Mouse (Mus musculus): ENCODE measurements around the gene Ifitm6. TPM values are rescaled to one million over a fixed set of nuclear protein-coding genes. Genes with fewer than 3 reads are reported as not detected.

Ifitm6 gene
- polyA plus RNA-seq, 1 experiment = 5.9 TPM

- H3K27me3 ChIP-seq (ENCODE audit: control insufficient read depth, insufficient read depth, low read length) = no peaks in the 10 kb centered on the region
- no peaks in the 10 kb centered on the region for H3K36me3 ChIP-seq (ENCODE audit: control insufficient read depth, insufficient read depth, low read length)
- 88% methylated on average over 17 of the region's 17 CpGs for WGBS
- H3K27ac ChIP-seq (ENCODE audit: control insufficient read depth, insufficient read depth, low read length) = no peak overlapping the region
- H3K4me3 ChIP-seq (ENCODE audit: control insufficient read depth, insufficient read depth, low read length) = no peak overlapping the region
- peaks cover 15% of the 10 kb centered on the region for H3K4me1 ChIP-seq (replicated peaks; ENCODE audit: control insufficient read depth, insufficient read depth, low read length)
- DNase-seq = no peak
- no peak for TF ChIP-seq CTCF (IDR thresholded peaks at IDR 0.05; ENCODE audit: borderline replicate concordance, control insufficient read depth, extremely low read depth, insufficient read depth, low read length, poor library complexity)
- TF ChIP-seq POLR2A (IDR thresholded peaks at IDR 0.05; ENCODE audit: control insufficient read depth, extremely low read depth, insufficient read depth, low read length, poor library complexity) = no peak
Observed at GRCm38 (mm10) chr7:141051060-141051685, 33.4 kb upstream of the Ifitm6 start.

DNA sequence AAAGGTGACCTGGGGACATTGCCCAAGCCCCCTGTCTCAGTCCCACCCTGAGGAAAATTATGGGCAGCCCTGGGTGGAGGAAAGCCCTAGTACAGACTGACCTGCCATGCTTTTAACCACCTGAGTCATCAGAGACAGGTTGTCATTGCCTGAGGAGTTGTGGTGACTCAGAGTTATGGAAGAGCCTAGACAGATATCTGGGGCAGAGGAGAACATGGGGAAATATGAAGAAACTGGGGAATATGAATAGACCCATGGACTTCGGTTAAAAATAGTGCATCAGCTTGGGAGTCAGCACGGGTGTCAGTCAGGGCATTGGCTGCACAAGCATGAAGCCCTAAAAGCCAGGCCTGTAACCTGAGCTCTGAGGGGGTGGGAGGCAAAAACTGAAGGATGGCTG is 31.6 kb upstream of the Ifitm6 start:
- 90% methylated on average over 2 of the region's 2 CpGs for WGBS
- Histone ChIP-seq H3K27ac (ENCODE audit: control insufficient read depth, insufficient read depth, low read length) (no peak overlapping the region), H3K27me3 (ENCODE audit: control insufficient read depth, insufficient read depth, low read length) (no peaks in the 10 kb centered on the region), H3K4me1 (replicated peaks; ENCODE audit: control insufficient read depth, insufficient read depth, low read length) (peaks cover 15% of the 10 kb centered on the region), H3K36me3 (ENCODE audit: control insufficient read depth, insufficient read depth, low read length) (no peaks in the 10 kb centered on the region), H3K4me3 (ENCODE audit: control insufficient read depth, insufficient read depth, low read length) (no peak overlapping the region)
- DNase-seq = no peak
- TF ChIP-seq POLR2A (IDR thresholded peaks at IDR 0.05; ENCODE audit: control insufficient read depth, extremely low read depth, insufficient read depth, low read length, poor library complexity) (no peak), CTCF (IDR thresholded peaks at IDR 0.05; ENCODE audit: borderline replicate concordance, control insufficient read depth, extremely low read depth, insufficient read depth, low read length, poor library complexity) (no peak)

- WGBS = 5% methylated on average over 21 of the region's 21 CpGs
- no peaks in the 10 kb centered on the region for H3K36me3 ChIP-seq (ENCODE audit: control insufficient read depth, insufficient read depth, low read length)
- H3K4me3 ChIP-seq (ENCODE audit: control insufficient read depth, insufficient read depth, low read length) = peak overlapping the region; percentile 22
- no peaks in the 10 kb centered on the region for H3K27me3 ChIP-seq (ENCODE audit: control insufficient read depth, insufficient read depth, low read length)
- H3K27ac ChIP-seq (ENCODE audit: control insufficient read depth, insufficient read depth, low read length) = peak overlapping the region; percentile 19; the same call in 1 of the 2 replicates
- TF ChIP-seq CTCF (IDR thresholded peaks at IDR 0.05; ENCODE audit: borderline replicate concordance, control insufficient read depth, extremely low read depth, insufficient read depth, low read length, poor library complexity) = peak; percentile 93
- TF ChIP-seq POLR2A (IDR thresholded peaks at IDR 0.05; ENCODE audit: control insufficient read depth, extremely low read depth, insufficient read depth, low read length, poor library complexity) = no peak
- peaks cover 15% of the 10 kb centered on the region for H3K4me1 ChIP-seq (replicated peaks; ENCODE audit: control insufficient read depth, insufficient read depth, low read length)
- peak; percentile 87 for DNase-seq
Observed at GRCm38 (mm10) chr7:141048226-141049218, 30.8 kb upstream of the Ifitm6 start.

GRCm38 (mm10) chr7:141047581-141048225 is 30.0 kb upstream of the Ifitm6 start:
- H3K27me3 ChIP-seq (ENCODE audit: control insufficient read depth, insufficient read depth, low read length) = no peaks in the 10 kb centered on the region
- TF ChIP-seq POLR2A (IDR thresholded peaks at IDR 0.05; ENCODE audit: control insufficient read depth, extremely low read depth, insufficient read depth, low read length, poor library complexity) = no peak
- TF ChIP-seq CTCF (IDR thresholded peaks at IDR 0.05; ENCODE audit: borderline replicate concordance, control insufficient read depth, extremely low read depth, insufficient read depth, low read length, poor library complexity) = no peak
- H3K4me1 ChIP-seq (replicated peaks; ENCODE audit: control insufficient read depth, insufficient read depth, low read length) = peaks cover 20% of the 10 kb centered on the region
- H3K4me3 ChIP-seq (ENCODE audit: control insufficient read depth, insufficient read depth, low read length) = peak overlapping the region; percentile 22
- H3K36me3 ChIP-seq (ENCODE audit: control insufficient read depth, insufficient read depth, low read length) = no peaks in the 10 kb centered on the region
- H3K27ac ChIP-seq (ENCODE audit: control insufficient read depth, insufficient read depth, low read length) = peak overlapping the region; percentile 19; the same call in 1 of the 2 replicates
- WGBS = 18% methylated on average over 16 of the region's 19 CpGs
- peak; percentile 13 for DNase-seq

DNA sequence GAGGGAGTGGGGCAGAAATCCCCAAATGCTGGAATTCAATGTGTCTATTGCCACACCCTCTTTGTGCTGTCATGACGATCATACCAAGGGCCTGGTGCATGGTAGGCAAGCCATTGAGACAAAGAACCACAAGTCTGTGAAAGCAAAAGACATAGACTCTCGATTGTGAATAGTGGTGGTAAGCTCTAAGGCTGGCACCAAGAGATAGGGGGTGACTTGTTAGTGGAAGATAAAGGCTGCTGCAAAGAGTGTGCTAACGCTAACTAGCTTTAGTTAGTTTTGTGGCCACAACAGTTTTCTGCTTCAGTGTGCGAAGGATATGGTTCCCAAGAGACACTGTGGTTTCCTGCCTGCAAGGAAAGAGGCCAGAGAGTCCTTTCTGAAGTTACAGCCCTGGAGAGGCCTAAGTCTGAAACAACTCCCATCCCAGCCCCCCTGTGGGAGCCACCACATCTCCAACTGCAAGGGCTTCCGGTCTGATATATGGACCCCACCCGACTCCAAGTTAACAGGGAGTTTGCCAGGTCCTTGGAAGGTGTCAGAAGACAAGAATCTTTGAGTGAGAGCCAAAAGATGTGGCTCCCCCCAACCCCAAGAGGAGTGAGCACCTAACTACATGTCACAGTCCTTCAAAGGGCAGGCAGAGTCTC is 29.3 kb upstream of the Ifitm6 start:
- peak overlapping the region; percentile 12; the same call in 1 of the 2 replicates for H3K27ac ChIP-seq (ENCODE audit: control insufficient read depth, insufficient read depth, low read length)
- no peak for DNase-seq
- no peak for TF ChIP-seq POLR2A (IDR thresholded peaks at IDR 0.05; ENCODE audit: control insufficient read depth, extremely low read depth, insufficient read depth, low read length, poor library complexity)
- TF ChIP-seq CTCF (IDR thresholded peaks at IDR 0.05; ENCODE audit: borderline replicate concordance, control insufficient read depth, extremely low read depth, insufficient read depth, low read length, poor library complexity) = no peak
- H3K4me3 ChIP-seq (ENCODE audit: control insufficient read depth, insufficient read depth, low read length) = no peak overlapping the region
- peaks cover 23% of the 10 kb centered on the region for H3K4me1 ChIP-seq (replicated peaks; ENCODE audit: control insufficient read depth, insufficient read depth, low read length)
- 10% methylated on average over 6 of the region's 6 CpGs for WGBS
- H3K27me3 ChIP-seq (ENCODE audit: control insufficient read depth, insufficient read depth, low read length) = no peaks in the 10 kb centered on the region
- no peaks in the 10 kb centered on the region for H3K36me3 ChIP-seq (ENCODE audit: control insufficient read depth, insufficient read depth, low read length)
